Comparison of ENCODE assay signal across 8 mouse cellular contexts in the genomic region with DNA sequence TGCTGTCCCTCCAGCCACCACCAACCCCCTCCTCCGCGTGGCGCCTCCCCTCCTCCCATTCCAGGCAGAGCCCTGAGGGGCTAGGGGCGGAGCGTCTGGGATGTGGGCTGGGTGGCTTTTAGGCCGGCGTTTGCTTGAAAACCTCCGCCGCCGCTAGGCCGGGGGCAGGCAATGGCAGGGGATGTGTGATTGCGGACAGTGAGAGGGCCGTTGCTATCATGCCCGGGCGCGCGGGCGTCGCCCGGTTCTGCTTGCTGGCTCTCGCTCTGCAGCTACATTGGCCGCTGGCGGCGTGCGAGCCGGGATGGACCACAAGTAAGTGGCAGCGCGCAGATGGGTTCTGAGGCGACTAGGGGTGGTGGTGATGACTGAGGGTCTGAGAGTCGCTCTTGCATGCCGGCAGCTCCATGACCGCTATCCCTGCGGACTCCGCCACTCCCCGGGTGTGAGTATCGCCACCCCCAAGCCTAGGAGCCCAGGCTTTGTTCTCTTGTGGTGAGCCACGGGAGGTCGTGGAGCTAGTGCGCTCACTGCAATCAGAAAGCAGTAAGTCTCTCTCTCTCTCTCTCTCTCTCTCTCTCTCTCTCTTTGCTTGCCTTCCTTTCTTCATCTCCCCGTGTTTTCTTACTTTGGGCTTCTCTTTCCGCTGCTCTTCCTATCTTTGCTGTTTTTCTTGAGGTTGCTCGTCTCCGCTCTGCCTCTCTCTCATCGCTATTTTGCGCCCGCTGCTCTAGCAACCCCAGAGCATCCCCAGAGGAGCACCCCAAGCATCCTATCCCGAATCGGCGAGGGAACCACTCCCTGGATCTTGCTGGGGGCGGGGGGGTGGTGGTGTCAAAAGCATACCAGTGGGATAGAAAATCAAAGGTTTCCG. TPM values are rescaled to one million over a fixed set of nuclear protein-coding genes. Genes with fewer than 3 reads are reported as not detected.
DNase-seq lines count a peak whose midpoint lies in the region; ATAC-seq and TF ChIP-seq lines count a peak whose summit lies in the region.

A gene (plus strand): TSS at position 97 of the 874 bp plus-strand sequence.

- H3K4me1 ChIP-seq in bone marrow, adult 2 months (ENCODE audit: control insufficient read depth, insufficient read depth, low read length), result peaks cover 4% of the 10 kb centered on the region
- peaks cover 37% of the 10 kb centered on the region for H3K4me1 ChIP-seq in heart, embryonic 12.5 days (replicated peaks)
- H3K4me1 ChIP-seq in liver, embryonic 12.5 days, result peaks cover 16% of the 10 kb centered on the region; the same call in 1 of the 2 replicates
- H3K4me1 ChIP-seq in stomach, embryonic 16.5 days (ENCODE audit: control insufficient read depth, insufficient read depth, low read length), result peaks cover 7% of the 10 kb centered on the region

- TF ChIP-seq CTCF in bone marrow, adult 2 months (IDR thresholded peaks at IDR 0.05; ENCODE audit: control insufficient read depth, insufficient read depth, low read length), result no peak

- H3K4me3 ChIP-seq in bone marrow, adult 2 months (replicated peaks; ENCODE audit: control insufficient read depth, low read depth, low read length), result peak within 1 kb of the TSS; percentile 83
- peak within 1 kb of the TSS; percentile 68 for H3K4me3 ChIP-seq in heart, embryonic 12.5 days
- peak within 1 kb of the TSS; percentile 52 for H3K4me3 ChIP-seq in liver, embryonic 12.5 days
- H3K4me3 ChIP-seq in myocyte, result peak within 1 kb of the TSS; percentile 88
- H3K4me3 ChIP-seq in stomach, embryonic 16.5 days (replicated peaks; ENCODE audit: low read length), result peak within 1 kb of the TSS; percentile 66

- peak within 1 kb of the TSS; percentile 92 for H3K9ac ChIP-seq in heart, embryonic 12.5 days
- H3K9ac ChIP-seq in liver, embryonic 12.5 days, result peak within 1 kb of the TSS; percentile 53
- H3K9ac ChIP-seq in stomach, embryonic 16.5 days (ENCODE audit: low read length), result peak within 1 kb of the TSS; percentile 83

- no peaks in the 10 kb centered on the region for H3K9me3 ChIP-seq in heart, embryonic 12.5 days (replicated peaks)
- H3K9me3 ChIP-seq in liver, embryonic 12.5 days (replicated peaks), result no peaks in the 10 kb centered on the region
- H3K9me3 ChIP-seq in stomach, embryonic 16.5 days (replicated peaks; ENCODE audit: control insufficient read depth, low read length), result no peaks in the 10 kb centered on the region

- peak within 1 kb of the TSS; percentile 75 for H3K4me2 ChIP-seq in heart, embryonic 12.5 days
- H3K4me2 ChIP-seq in liver, embryonic 12.5 days, result peak within 1 kb of the TSS; percentile 61
- H3K4me2 ChIP-seq in myocyte (ENCODE audit: low read depth), result peak within 1 kb of the TSS; percentile 91
- peak within 1 kb of the TSS; percentile 60 for H3K4me2 ChIP-seq in stomach, embryonic 16.5 days (ENCODE audit: low read depth, low read length)

- peak; percentile 68; the same call in 1 of the 2 replicates for TF ChIP-seq POLR2A in bone marrow, adult 2 months (IDR thresholded peaks at IDR 0.05; ENCODE audit: borderline replicate concordance, control insufficient read depth, low read depth, low read length)
- peak; percentile 82 for TF ChIP-seq POLR2A in myocyte (IDR thresholded peaks at IDR 0.05; ENCODE audit: insufficient read length, low read depth)

- 0 out of 2 replicates have a peak, but pooled peaks have one; percentile 22 for ATAC-seq in erythroid progenitor cell, adult 5-6 weeks (replicated peaks; ENCODE audit: low FRiP score, poor library complexity, severe bottlenecking)
- peak; percentile 81 for ATAC-seq in heart, embryonic 12.5 days (ENCODE audit: insufficient number of reproducible peaks, low FRiP score)
- ATAC-seq in liver, embryonic 12.5 days, result no peak
- ATAC-seq in stomach, embryonic 16.5 days (ENCODE audit: insufficient read depth, low FRiP score), result peak; percentile 84

- peak within 1 kb of the TSS; percentile 76 for H3ac ChIP-seq in myocyte (ENCODE audit: control insufficient read depth, insufficient read length)

- H3K27ac ChIP-seq in bone marrow, adult 2 months (ENCODE audit: control insufficient read depth, insufficient read depth, low read depth, low read length, poor library complexity), result peak within 1 kb of the TSS; percentile 82
- peak within 1 kb of the TSS; percentile 95 for H3K27ac ChIP-seq in heart, embryonic 12.5 days (ENCODE audit: poor library complexity, severe bottlenecking)
- H3K27ac ChIP-seq in liver, embryonic 12.5 days, result 0 out of 2 replicates have a peak within 1 kb of the TSS, but pooled peaks have one; percentile 43
- peak within 1 kb of the TSS; percentile 91 for H3K27ac ChIP-seq in stomach, embryonic 16.5 days (ENCODE audit: low read length)

- no peaks in the 10 kb centered on the region for H3K27me3 ChIP-seq in heart, embryonic 12.5 days (replicated peaks)
- H3K27me3 ChIP-seq in liver, embryonic 12.5 days (replicated peaks), result peaks cover 64% of the 10 kb centered on the region
- no peaks in the 10 kb centered on the region for H3K27me3 ChIP-seq in myocyte (ENCODE audit: control insufficient read depth, insufficient read depth, insufficient read length)
- H3K27me3 ChIP-seq in stomach, embryonic 16.5 days (ENCODE audit: control insufficient read depth, insufficient read depth, low read length), result no peaks in the 10 kb centered on the region; the same call in 1 of the 2 replicates

- peaks cover 36% of the 10 kb centered on the region for H3K79me2 ChIP-seq in myocyte (ENCODE audit: control insufficient read depth, insufficient read depth)

- DNase-seq in B cell, adult 2 months, result peak; percentile 70 to 72
- DNase-seq in kidney, postnatal 10 days, result peak; percentile 90

- H3K36me3 ChIP-seq in heart, embryonic 12.5 days, result peaks cover 7% of the 10 kb centered on the region
- H3K36me3 ChIP-seq in liver, embryonic 12.5 days, result no peaks in the 10 kb centered on the region
- H3K36me3 ChIP-seq in myocyte (ENCODE audit: control insufficient read depth, insufficient read depth), result no peaks in the 10 kb centered on the region
- no peaks in the 10 kb centered on the region for H3K36me3 ChIP-seq in stomach, embryonic 16.5 days (ENCODE audit: control insufficient read depth, insufficient read depth, low read length)

- WGBS in bone marrow, adult 2 months, result 4% methylated on average over 50 of the region's 51 CpGs
- WGBS in heart, embryonic 12.5 days, result under 1% methylated on average over 51 of the region's 51 CpGs
- WGBS in liver, embryonic 12.5 days (ENCODE audit: insufficient replicate concordance), result under 1% methylated on average over 51 of the region's 51 CpGs
- under 1% methylated on average over 51 of the region's 51 CpGs for WGBS in stomach, embryonic 16.5 days

TF ChIP-seq in myocyte, 11 proteins besides CTCF, POLR2A, EP300 and RAD21:
- TF ChIP-seq MYOD1 (IDR thresholded peaks at IDR 0.05; ENCODE audit: control insufficient read depth in 1 of 3, insufficient read length in 2 of 3, low read depth in 2 of 3) (peak in 1 of 3 experiments; percentile 42), MYOG (IDR thresholded peaks at IDR 0.05; ENCODE audit: control insufficient read depth in 1 of 3, insufficient read depth in 1 of 3, insufficient read length in 2 of 3, low read depth in 2 of 3) (no peak), POLR2AphosphoS2 (IDR thresholded peaks at IDR 0.05; ENCODE audit: insufficient read length, low read depth) (peak; percentile 94)
TF ChIP-seq in myocyte: peak in this region for 2.

RNA-seq across cellular contexts. Expression of the gene that starts here (rescaled TPM):
- polyA plus RNA-seq in bone marrow, adult 2 months (2011; ENCODE audit: insufficient read depth, insufficient read length, low replicate concordance, missing spikeins), result 6.1 and 17.6 TPM in 2 replicates
- 1.7 and 4.7 TPM in 2 replicates for total RNA-seq in erythroid progenitor cell, adult 5-6 weeks (2015; ENCODE audit: low replicate concordance)
- 2.4 and 4.1 TPM in 2 replicates for total RNA-seq in erythroid progenitor cell, adult 5-6 weeks (2017; ENCODE audit: low replicate concordance)
- polyA plus RNA-seq in heart, embryonic 12.5 days (2016; fragmentation: Nextera tagmentation; extraction: Ambion mirVana), result 44.2 and 48.3 TPM in 2 replicates
- polyA plus RNA-seq in liver, embryonic 12.5 days (2016; fragmentation: Nextera tagmentation; extraction: Ambion mirVana), result 3.6 and 4.5 TPM in 2 replicates
- polyA plus RNA-seq in myocyte (2012; fragmentation: generic; extraction: Trizol), result 43.2 TPM
- polyA plus RNA-seq in stomach, embryonic 16.5 days (2015; fragmentation: Nextera tagmentation; extraction: Ambion mirVana), result 22.0 and 22.4 TPM in 2 replicates

Comparison
In these comparisons a context has a peak if more than half of its experiments do, and no peak if none do; other contexts are left out.
1. H3K27ac ChIP-seq: peak in every context shown above with its lines; median percentile 95 in heart, embryonic 12.5 days; 91 in stomach, embryonic 16.5 days; 82 in bone marrow, adult 2 months; 43 in liver, embryonic 12.5 days.